Mouse (Mus musculus) embryonic fibroblast, embryonic 13.5 days (primary cell): ENCODE data around the gene Ppp1r21.

Experiments
- CTCF ChIP-seq: IDR thresholded peaks from 2 replicates; pipeline ENCODE4 v1.5.1; 2011; ENCODE audit warnings: mild to moderate bottlenecking, control low read depth, low read length, moderate library complexity, borderline replicate concordance; ENCODE audit not compliant: insufficient read depth
- POLR2A ChIP-seq: IDR thresholded peaks from 2 replicates; pipeline ENCODE4 v1.6.1; 2011; ENCODE audit warnings: low read depth, mild to moderate bottlenecking, control low read depth, low read length, moderate library complexity

GRCm38 (mm10) chr17:88621374-88621773 lies 91.5 kb downstream of the Ppp1r21 start:
- TF ChIP-seq CTCF, result no peak
- no peak for TF ChIP-seq POLR2A
